Mouse (Mus musculus): ENCODE results near the gene Dennd4c. TPM values are rescaled to one million over a fixed set of nuclear protein-coding genes. Genes with fewer than 3 reads are reported as not detected.

The Dennd4c gene
- polyA plus RNA-seq, 1 experiment from 2014 or later, result 7.4 TPM

- 52% methylated on average over 12 of the region's 12 CpGs for WGBS
- Histone ChIP-seq H3K36me3 (ENCODE audit: control insufficient read depth, insufficient read depth, low read length) (no peaks in the 10 kb centered on the region), H3K4me2 (replicated peaks; ENCODE audit: low read depth, low read length) (0 out of 2 replicates have a peak overlapping the region, but pooled peaks have one; percentile 19), H3K9me3 (ENCODE audit: control insufficient read depth, low read length) (no peaks in the 10 kb centered on the region), H3K27ac (ENCODE audit: low read depth, low read length) (no peak overlapping the region), H3K9ac (ENCODE audit: low read depth, low read length) (no peak overlapping the region), H3K4me1 (replicated peaks; ENCODE audit: control insufficient read depth, insufficient read depth, low read length) (no peaks in the 10 kb centered on the region), H3K27me3 (ENCODE audit: control insufficient read depth, insufficient read depth, low read length) (no peaks in the 10 kb centered on the region), H3K4me3 (ENCODE audit: low read depth, low read length) (peak overlapping the region; percentile 13; the same call in 1 of the 2 replicates)
- DNase-seq (ENCODE audit: low spot score) (peak; percentile 11), ATAC-seq (ENCODE audit: low FRiP score) (no peak)
Observed at GRCm38 (mm10) chr4:86885790-86886159, 137.4 kb downstream of the Dennd4c start.

- H3K36me3 ChIP-seq (ENCODE audit: control insufficient read depth, insufficient read depth, low read length), result no peaks in the 10 kb centered on the region
- H3K9me3 ChIP-seq (ENCODE audit: control insufficient read depth, low read length), result no peaks in the 10 kb centered on the region
- no peak overlapping the region for H3K27ac ChIP-seq (ENCODE audit: low read depth, low read length)
- H3K4me2 ChIP-seq (replicated peaks; ENCODE audit: low read depth, low read length), result 0 out of 2 replicates have a peak overlapping the region, but pooled peaks have one; percentile 19
- peak overlapping the region; percentile 13; the same call in 1 of the 2 replicates for H3K4me3 ChIP-seq (ENCODE audit: low read depth, low read length)
- no peak overlapping the region for H3K9ac ChIP-seq (ENCODE audit: low read depth, low read length)
- no peaks in the 10 kb centered on the region for H3K27me3 ChIP-seq (ENCODE audit: control insufficient read depth, insufficient read depth, low read length)
- no peaks in the 10 kb centered on the region for H3K4me1 ChIP-seq (replicated peaks; ENCODE audit: control insufficient read depth, insufficient read depth, low read length)
- WGBS, result 51% methylated on average over 18 of the region's 18 CpGs
- DNase-seq (ENCODE audit: low spot score) (peak; percentile 16), ATAC-seq (ENCODE audit: low FRiP score) (no peak)
Observed at GRCm38 (mm10) chr4:86886160-86886878, 138.0 kb downstream of the Dennd4c start.

- H3K27ac ChIP-seq (ENCODE audit: low read depth, low read length), result no peak overlapping the region
- ATAC-seq (ENCODE audit: low FRiP score) (no peak), DNase-seq (ENCODE audit: low spot score) (no peak)
- 70% methylated on average over 5 of the region's 5 CpGs for WGBS
- no peaks in the 10 kb centered on the region for H3K9me3 ChIP-seq (ENCODE audit: control insufficient read depth, low read length)
- no peaks in the 10 kb centered on the region for H3K27me3 ChIP-seq (ENCODE audit: control insufficient read depth, insufficient read depth, low read length)
- H3K4me1 ChIP-seq (replicated peaks; ENCODE audit: control insufficient read depth, insufficient read depth, low read length), result no peaks in the 10 kb centered on the region
- H3K36me3 ChIP-seq (ENCODE audit: control insufficient read depth, insufficient read depth, low read length), result no peaks in the 10 kb centered on the region
- H3K4me3 ChIP-seq (ENCODE audit: low read depth, low read length), result no peak overlapping the region
- no peak overlapping the region for H3K9ac ChIP-seq (ENCODE audit: low read depth, low read length)
- H3K4me2 ChIP-seq (replicated peaks; ENCODE audit: low read depth, low read length), result no peak overlapping the region
Observed at GRCm38 (mm10) chr4:86887879-86888278, 139.5 kb downstream of the Dennd4c start.

- Histone ChIP-seq H3K27ac (ENCODE audit: low read depth, low read length) (no peak overlapping the region), H3K4me3 (ENCODE audit: low read depth, low read length) (no peak overlapping the region), H3K9me3 (ENCODE audit: control insufficient read depth, low read length) (no peaks in the 10 kb centered on the region), H3K4me2 (replicated peaks; ENCODE audit: low read depth, low read length) (no peak overlapping the region), H3K27me3 (ENCODE audit: control insufficient read depth, insufficient read depth, low read length) (no peaks in the 10 kb centered on the region), H3K9ac (ENCODE audit: low read depth, low read length) (no peak overlapping the region), H3K36me3 (ENCODE audit: control insufficient read depth, insufficient read depth, low read length) (no peaks in the 10 kb centered on the region), H3K4me1 (replicated peaks; ENCODE audit: control insufficient read depth, insufficient read depth, low read length) (no peaks in the 10 kb centered on the region)
- DNase-seq (ENCODE audit: low spot score) (no peak), ATAC-seq (ENCODE audit: low FRiP score) (no peak)
- 82% methylated on average over 7 of the region's 7 CpGs for WGBS
Observed at GRCm38 (mm10) chr4:86897411-86897810, 149.1 kb downstream of the Dennd4c start.

GRCm38 (mm10) chr4:86898791-86899474 lies 150.6 kb downstream of the Dennd4c start:
- ATAC-seq (ENCODE audit: low FRiP score), result no peak
- Histone ChIP-seq H3K36me3 (ENCODE audit: control insufficient read depth, insufficient read depth, low read length) (no peaks in the 10 kb centered on the region), H3K4me1 (replicated peaks; ENCODE audit: control insufficient read depth, insufficient read depth, low read length) (no peaks in the 10 kb centered on the region), H3K4me3 (ENCODE audit: low read depth, low read length) (no peak overlapping the region), H3K4me2 (replicated peaks; ENCODE audit: low read depth, low read length) (no peak overlapping the region), H3K27me3 (ENCODE audit: control insufficient read depth, insufficient read depth, low read length) (no peaks in the 10 kb centered on the region), H3K9me3 (ENCODE audit: control insufficient read depth, low read length) (no peaks in the 10 kb centered on the region), H3K9ac (ENCODE audit: low read depth, low read length) (no peak overlapping the region), H3K27ac (ENCODE audit: low read depth, low read length) (no peak overlapping the region)
- DNase-seq (ENCODE audit: low spot score), result peak; percentile 23
- 56% methylated on average over 14 of the region's 14 CpGs for WGBS

Other genes with a start within 250 kb of the Dennd4c start
- gene Saxo1, start 190.2 kb upstream of the Dennd4c start, polyA plus RNA-seq (2014; fragmentation: Nextera tagmentation; extraction: Ambion mirVana), result not detected in 2 replicates
- gene Rraga, start 172.9 kb upstream of the Dennd4c start, polyA plus RNA-seq (2014; fragmentation: Nextera tagmentation; extraction: Ambion mirVana), result 109 and 119 TPM in 2 replicates
- gene Haus6, start 136.5 kb upstream of the Dennd4c start, polyA plus RNA-seq (2014; fragmentation: Nextera tagmentation; extraction: Ambion mirVana), result 27.4 and 28.5 TPM in 2 replicates
- gene Plin2, start 78.5 kb upstream of the Dennd4c start, polyA plus RNA-seq (2014; fragmentation: Nextera tagmentation; extraction: Ambion mirVana), result 78.4 and 80.7 TPM in 2 replicates
- 643 and 708 TPM in 2 replicates for gene Rps6, start 108.9 kb downstream of the Dennd4c start, polyA plus RNA-seq (2014; fragmentation: Nextera tagmentation; extraction: Ambion mirVana)
- gene Acer2, start 125.8 kb downstream of the Dennd4c start, polyA plus RNA-seq (2014; fragmentation: Nextera tagmentation; extraction: Ambion mirVana), result 11.0 and 12.9 TPM in 2 replicates